Mouse (Mus musculus) liver, postnatal 0 days (tissue): ENCODE results near the gene Meltf. TPM values are rescaled to one million over a fixed set of nuclear protein-coding genes. Genes with fewer than 3 reads are reported as not detected.

Experiments used
- ATAC-seq: fragments of 200-750 bp; cut with Nextera tagmentation; 2 replicates; pipeline ENCODE4 v1.8.0; 2017; ENCODE audit warnings: mild to moderate bottlenecking, moderate library complexity
- DNase-seq: peaks from one replicate; pipeline ENCODE4 v3.0.0-alpha.2; 2016
- H3K27ac ChIP-seq: fragments of 300-500 bp; sonication (generic); 2 replicates; pipeline ENCODE4 v1.5.1; 2014; ENCODE audit warnings: antibody characterized with exemption, moderate library complexity, mild to moderate bottlenecking, low read depth
- H3K27me3 ChIP-seq: fragments of 300-500 bp; sonication (generic); 2 replicates; pipeline ENCODE4 v1.6.1; 2014; ENCODE audit warnings: low read length, control low read depth, mixed read lengths; ENCODE audit not compliant: insufficient read depth
- H3K36me3 ChIP-seq: fragments of 300-500 bp; sonication (generic); replicated peaks from 2 replicates; pipeline ENCODE4 v1.6.1; 2014; ENCODE audit warnings: mild to moderate bottlenecking, control low read depth, low read length, moderate library complexity, mixed read lengths; ENCODE audit not compliant: insufficient read depth
- H3K4me1 ChIP-seq: fragments of 300-500 bp; sonication (generic); 2 replicates; pipeline ENCODE4 v1.6.1; 2014; ENCODE audit warnings: antibody characterized with exemption, mild to moderate bottlenecking, control low read depth; ENCODE audit not compliant: insufficient read depth
- H3K4me2 ChIP-seq: fragments of 300-500 bp; sonication (generic); 2 replicates; pipeline ENCODE4 v1.6.1; 2014; ENCODE audit warnings: low read depth, mild to moderate bottlenecking, low read length, moderate library complexity, mixed read lengths
- H3K4me3 ChIP-seq: fragments of 300-500 bp; sonication (generic); 2 replicates; pipeline ENCODE4 v1.5.1; 2014; ENCODE audit warnings: low read depth, low read length
- H3K9ac ChIP-seq: fragments of 300-500 bp; sonication (generic); replicated peaks from 2 replicates; pipeline ENCODE4 v1.6.1; 2014; ENCODE audit warnings: mild to moderate bottlenecking, moderate library complexity
- H3K9me3 ChIP-seq: fragments of 300-500 bp; sonication (generic); 2 replicates; pipeline ENCODE4 v1.6.1; 2016; ENCODE audit warnings: mild to moderate bottlenecking, control low read depth, low read length, mixed read lengths
- CTCF ChIP-seq: sonication (generic); IDR thresholded peaks from 2 replicates; pipeline ENCODE4 v1.5.1; 2016; ENCODE audit warnings: antibody characterized with exemption, low read depth
- EP300 ChIP-seq: IDR thresholded peaks from 2 replicates; pipeline ENCODE4 v1.6.1; 2016; ENCODE audit warnings: antibody characterized with exemption, low read depth, mild to moderate bottlenecking
- WGBS: fragments of 180-500 bp; shearing (Covaris S2); extraction: QIAGEN DNeasy Blood & Tissue Kit; methylation state at CpG from one replicate; pipeline ENCODE4 v1.1.7; 2014; ENCODE audit not compliant: insufficient replicate concordance; 5-methylcytosine and 5-hydroxymethylcytosine counted together
- polyA plus RNA-seq: library from polyadenylated mRNA; unstranded; fragments of >200 nt; fragmentation: Nextera tagmentation; extraction: Ambion mirVana; gene quantifications from 2 replicates; pipeline ENCODE4 v1.2.1, GENCODE M21; 2015

The Meltf gene
- 0.12 and 0.14 TPM in 2 replicates for polyA plus RNA-seq

DNA sequence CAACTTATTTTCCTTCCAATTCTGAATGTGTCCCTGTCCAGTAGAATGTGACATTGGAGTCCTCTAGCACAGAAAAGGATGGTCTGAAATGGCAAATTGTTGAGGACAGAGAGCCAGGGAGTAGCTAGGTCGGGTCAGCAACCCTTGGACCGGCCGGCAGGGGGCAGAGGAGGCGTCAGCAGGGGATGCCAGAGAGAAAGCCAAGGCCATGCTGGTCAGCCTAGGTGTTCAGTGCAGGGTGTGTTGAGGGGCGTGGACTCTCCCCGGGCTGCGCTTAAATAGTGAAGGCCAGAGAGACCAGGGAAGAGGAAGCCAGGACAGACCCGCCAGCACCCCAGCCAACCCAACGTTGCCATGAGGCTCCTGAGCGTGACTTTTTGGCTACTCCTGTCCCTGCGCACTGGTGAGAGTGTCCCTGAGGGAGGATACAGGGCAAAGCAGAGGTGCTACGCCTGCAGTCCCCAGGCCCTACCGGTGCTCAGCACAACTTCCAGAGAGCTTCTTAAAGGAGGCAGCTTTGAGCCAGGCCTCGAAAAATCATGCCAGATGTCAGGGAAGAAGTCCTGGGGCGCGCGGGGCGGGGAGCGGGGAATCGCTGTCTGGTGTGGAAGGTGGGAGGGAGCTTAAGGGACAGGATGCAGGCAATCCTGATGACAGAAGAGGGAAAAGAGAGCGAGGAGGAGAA lies at the start of gene Meltf:
Gene Meltf, plus strand, starts transcription at position 238 of the 685 bp plus-strand sequence.
- Histone ChIP-seq H3K27me3 (no peaks in the 10 kb centered on the region), H3K4me1 (peaks cover 3% of the 10 kb centered on the region; the same call in 1 of the 2 replicates), H3K9ac (no peak within 1 kb of the TSS), H3K4me2 (no peak within 1 kb of the TSS), H3K36me3 (no peaks in the 10 kb centered on the region; the same call in 1 of the 2 replicates), H3K27ac (no peak within 1 kb of the TSS), H3K9me3 (no peaks in the 10 kb centered on the region), H3K4me3 (no peak within 1 kb of the TSS)
- peak; percentile 83 for DNase-seq
- 37% methylated on average over 21 of the region's 21 CpGs for WGBS
- peak; percentile 85 for ATAC-seq
- no peak for TF ChIP-seq EP300
- peak; percentile 90 for TF ChIP-seq CTCF

DNA sequence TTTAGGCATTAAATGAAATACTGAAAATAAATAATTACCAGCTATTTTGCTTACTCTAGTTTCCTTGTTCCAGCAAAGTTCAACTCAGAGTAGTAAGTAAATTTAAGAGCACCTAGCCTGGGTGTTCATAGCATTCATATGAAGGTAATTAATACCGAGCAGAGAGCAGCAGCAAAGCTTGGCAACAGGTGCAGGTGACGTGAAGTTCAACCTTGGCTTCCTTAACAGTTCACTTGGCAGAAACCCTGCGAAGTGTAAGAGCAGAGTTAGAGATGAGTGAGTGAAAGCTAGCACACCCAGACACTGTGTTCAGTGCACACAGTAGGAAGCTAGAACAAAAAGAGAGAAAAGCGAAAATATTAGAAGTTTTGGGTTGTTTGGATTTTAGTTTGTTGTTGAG lies 47.9 kb upstream of the Meltf start:
- TF ChIP-seq EP300 (no peak), CTCF (no peak)
- Histone ChIP-seq H3K4me3 (no peak overlapping the region), H3K27me3 (no peaks in the 10 kb centered on the region), H3K9me3 (no peaks in the 10 kb centered on the region), H3K4me1 (no peaks in the 10 kb centered on the region), H3K27ac (no peak overlapping the region), H3K9ac (no peak overlapping the region), H3K36me3 (peaks cover 12% of the 10 kb centered on the region; the same call in 1 of the 2 replicates), H3K4me2 (no peak overlapping the region)
- 87% methylated on average over 4 of the region's 4 CpGs for WGBS
- ATAC-seq (no peak), DNase-seq (no peak)

DNA sequence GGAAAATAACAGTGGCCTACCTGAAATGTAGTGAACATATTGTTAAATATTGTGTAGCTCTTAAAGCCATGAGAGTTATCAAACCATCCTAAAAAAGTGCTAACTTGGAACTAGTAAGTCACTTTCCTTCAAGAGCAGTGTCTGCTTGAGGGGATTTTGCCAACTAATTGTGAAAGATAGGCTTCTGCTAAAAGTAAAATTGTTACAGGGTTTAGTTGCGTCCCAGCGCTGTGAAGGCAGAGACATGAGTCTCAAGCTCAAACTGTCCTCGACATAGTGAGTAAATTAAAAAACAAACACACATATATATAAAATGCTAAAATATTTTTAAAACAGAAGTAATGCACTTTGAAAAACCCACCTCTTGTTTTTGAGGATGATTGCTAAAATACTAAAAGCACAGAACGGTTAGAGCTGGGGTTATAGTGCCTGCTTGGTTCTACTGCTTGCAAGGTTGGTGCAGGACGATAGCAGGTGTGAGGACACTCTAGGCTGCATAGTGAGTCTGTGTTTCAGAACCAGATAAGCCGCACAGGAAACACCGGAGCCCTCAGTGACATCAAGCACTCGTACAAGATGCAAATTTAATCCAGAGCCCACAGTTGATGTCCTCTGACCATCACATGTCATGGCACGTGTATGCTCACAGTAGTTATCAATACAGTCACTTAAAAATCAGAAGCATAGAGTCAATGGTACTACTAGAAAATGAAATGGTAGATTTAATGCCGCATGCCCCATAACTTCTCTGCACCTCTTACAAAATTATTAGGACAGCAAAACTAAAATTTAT lies 45.8 kb upstream of the Meltf start:
- no peak overlapping the region for H3K27ac ChIP-seq
- TF ChIP-seq EP300 = no peak
- TF ChIP-seq CTCF = no peak
- no peak overlapping the region for H3K4me2 ChIP-seq
- H3K9me3 ChIP-seq = no peaks in the 10 kb centered on the region
- DNase-seq (no peak), ATAC-seq (no peak)
- no peaks in the 10 kb centered on the region for H3K27me3 ChIP-seq
- H3K36me3 ChIP-seq = peaks cover 16% of the 10 kb centered on the region; the same call in 1 of the 2 replicates
- H3K4me3 ChIP-seq = no peak overlapping the region
- no peaks in the 10 kb centered on the region for H3K4me1 ChIP-seq
- 80% methylated on average over 10 of the region's 10 CpGs for WGBS
- no peak overlapping the region for H3K9ac ChIP-seq

DNA sequence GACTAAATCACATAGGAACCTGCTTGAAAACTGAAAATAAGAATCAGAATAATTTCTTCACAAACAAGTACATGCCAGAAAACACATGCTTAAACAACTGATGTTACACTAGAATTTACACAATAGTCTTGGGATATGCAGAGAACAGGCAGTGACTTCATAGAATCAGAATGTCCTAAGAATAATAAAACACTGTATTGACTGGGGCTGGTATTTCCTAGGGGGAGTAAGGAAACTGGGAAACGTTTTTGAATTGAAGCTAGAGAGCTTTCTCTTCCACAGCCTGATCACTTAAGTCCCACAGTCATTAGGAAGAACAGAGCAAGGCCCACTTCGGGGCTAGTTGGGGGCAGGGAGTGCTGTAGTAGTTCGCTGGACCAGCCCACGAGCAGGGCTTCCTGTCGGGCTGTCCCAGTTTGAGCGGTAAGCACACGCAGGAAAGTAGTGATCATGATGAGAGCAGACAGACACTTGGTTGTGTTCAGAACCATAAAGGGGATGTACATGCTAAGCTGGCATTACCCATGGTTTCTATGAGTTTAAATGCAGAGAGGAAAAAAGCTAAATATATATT lies 44.5 kb upstream of the Meltf start:
- 48% methylated on average over 7 of the region's 7 CpGs for WGBS
- Histone ChIP-seq H3K4me1 (no peaks in the 10 kb centered on the region), H3K36me3 (peaks cover 25% of the 10 kb centered on the region), H3K4me3 (no peak overlapping the region), H3K27ac (no peak overlapping the region), H3K27me3 (no peaks in the 10 kb centered on the region), H3K4me2 (no peak overlapping the region), H3K9me3 (no peaks in the 10 kb centered on the region), H3K9ac (no peak overlapping the region)
- TF ChIP-seq CTCF = no peak
- ATAC-seq = no peak
- DNase-seq = no peak

GRCm38 (mm10) chr16:31834662-31835318 lies 43.8 kb upstream of the Meltf start:
- Histone ChIP-seq H3K36me3 (peaks cover 21% of the 10 kb centered on the region), H3K4me2 (no peak overlapping the region), H3K4me1 (no peaks in the 10 kb centered on the region), H3K9me3 (no peaks in the 10 kb centered on the region), H3K4me3 (no peak overlapping the region), H3K9ac (no peak overlapping the region), H3K27me3 (no peaks in the 10 kb centered on the region), H3K27ac (no peak overlapping the region)
- 71% methylated on average over 2 of the region's 2 CpGs for WGBS
- no peak for ATAC-seq
- no peak for DNase-seq
- no peak for TF ChIP-seq CTCF
- no peak for TF ChIP-seq EP300

GRCm38 (mm10) chr16:31837362-31837761 lies 41.2 kb upstream of the Meltf start:
- Histone ChIP-seq H3K27me3 (no peaks in the 10 kb centered on the region), H3K4me1 (no peaks in the 10 kb centered on the region), H3K9ac (no peak overlapping the region), H3K4me3 (no peak overlapping the region), H3K36me3 (peaks cover 14% of the 10 kb centered on the region), H3K9me3 (no peaks in the 10 kb centered on the region), H3K4me2 (no peak overlapping the region), H3K27ac (no peak overlapping the region)
- TF ChIP-seq CTCF (no peak), EP300 (no peak)
- WGBS = 75% methylated on average over 3 of the region's 3 CpGs
- ATAC-seq (peak; percentile 43; the same call in 1 of the 2 replicates), DNase-seq (no peak)
